Mouse (Mus musculus) kidney, postnatal 10 days (tissue): Measurements from ENCODE around the gene Myh14.
"Not testable (repeated sequence)": the region's sequence is repeated elsewhere in the genome, so short reads cannot be mapped to it uniquely, and the experiment has no call there.

Experiments used
- DNase-seq: peaks from one replicate; pipeline ENCODE4 v3.0.0; 2021; ENCODE audit warnings: mixed read lengths

Myh14 gene

GRCm38 (mm10) chr7:44670803-44671202 lies at the start of gene Myh14:
Gene Myh14, minus strand, starts transcription at chr7:44670843.
- peak; percentile 91 for DNase-seq

DNA sequence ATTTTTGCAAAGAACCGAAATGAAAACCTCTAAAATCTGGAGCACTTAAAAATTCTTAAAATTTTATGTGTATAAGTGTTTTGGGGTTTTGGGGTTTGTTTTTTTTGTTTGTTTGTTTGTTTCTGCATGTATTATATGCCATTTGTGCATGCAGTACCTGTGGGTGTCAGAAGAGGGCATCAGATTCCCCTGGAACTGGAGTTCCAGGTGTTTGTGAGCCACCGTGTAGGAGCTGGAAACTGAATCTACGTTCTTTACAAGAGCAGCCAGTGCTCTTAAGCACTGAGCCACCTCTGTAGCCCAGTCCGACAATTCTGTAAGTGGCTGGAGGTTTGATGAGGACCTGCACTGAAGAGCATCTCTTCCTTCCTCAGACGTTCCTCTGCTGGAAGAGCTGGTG lies 39.2 kb upstream of the Myh14 start:
- DNase-seq: no peak

DNA sequence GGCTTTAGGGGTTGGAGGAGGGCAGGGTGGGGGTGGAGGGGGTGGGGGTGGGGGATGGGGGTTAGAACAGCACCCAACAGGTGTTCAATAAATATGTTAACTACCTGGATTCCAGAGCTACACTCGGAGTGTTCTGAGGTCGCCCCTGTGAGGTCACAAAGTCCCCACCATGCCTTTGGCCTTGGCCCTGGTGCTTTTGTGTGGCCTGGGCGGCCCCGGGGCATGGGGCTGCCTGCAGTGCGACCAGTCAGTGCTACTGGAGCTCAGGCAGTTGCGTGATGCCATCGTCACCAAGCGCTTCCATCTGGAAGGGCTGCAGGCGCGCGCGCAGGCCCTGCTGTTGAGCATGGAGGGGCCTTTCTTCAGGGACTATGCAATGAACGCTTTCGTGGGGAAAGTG lies 37.9 kb upstream of the Myh14 start, which contains the start of gene Izumo2:
Gene Izumo2 (plus strand): TSS at position 169 of the 400 bp plus-strand sequence.
- no peak for DNase-seq

DNA sequence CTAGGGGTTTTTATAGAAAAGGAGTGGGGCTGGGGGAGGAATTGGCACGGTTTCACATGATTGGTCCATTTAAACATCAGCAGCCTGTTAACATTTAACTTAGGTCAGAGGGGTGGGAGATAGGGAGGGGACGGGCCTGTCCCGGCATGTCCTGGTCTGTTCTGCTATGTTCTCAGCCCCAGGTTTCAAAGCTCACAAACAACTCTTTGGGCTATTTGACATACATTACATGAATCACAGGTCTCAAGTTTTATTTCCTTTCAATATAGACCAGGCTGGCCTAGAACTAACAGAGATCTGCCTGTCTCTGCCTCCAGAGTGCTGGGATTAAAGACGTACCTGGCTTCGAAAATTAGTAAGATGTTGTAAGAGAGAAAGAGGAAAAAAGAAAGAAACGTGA lies 37.5 kb upstream of the Myh14 start:
- not testable (repeated sequence) for DNase-seq

DNA sequence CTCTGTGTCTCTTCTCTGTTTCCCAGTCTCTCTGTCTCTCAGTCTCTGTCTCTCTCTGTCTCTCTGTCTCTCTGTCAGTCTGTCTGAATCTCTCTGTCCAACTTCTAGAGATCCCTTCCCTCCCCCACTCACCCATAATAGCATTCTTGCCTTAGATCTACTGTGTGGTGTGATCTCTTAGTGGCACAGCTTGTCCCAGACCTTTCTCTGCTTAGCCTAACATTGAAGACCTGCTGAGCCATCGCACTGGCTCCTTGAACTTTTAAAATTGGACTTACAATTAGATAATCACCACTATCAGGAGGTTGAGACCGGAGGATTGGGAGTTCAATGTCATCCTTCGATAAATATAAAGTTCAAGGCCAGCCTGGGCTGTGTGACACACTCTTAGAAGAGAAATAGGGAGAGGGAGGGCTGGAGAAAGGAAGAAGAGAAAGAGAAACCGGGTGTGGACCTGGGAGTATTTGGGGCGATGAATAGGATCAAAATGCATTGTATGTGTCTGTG lies 36.6 kb upstream of the Myh14 start:
- DNase-seq: no peak

- no peak for DNase-seq
Measured at GRCm38 (mm10) chr7:44706322-44706721, 35.7 kb upstream of the Myh14 start.

GRCm38 (mm10) chr7:44705086-44705485 lies 34.4 kb upstream of the Myh14 start:
- no peak for DNase-seq

GRCm38 (mm10) chr7:44704363-44704762 lies 33.7 kb upstream of the Myh14 start:
- DNase-seq: peak; percentile 59

DNA sequence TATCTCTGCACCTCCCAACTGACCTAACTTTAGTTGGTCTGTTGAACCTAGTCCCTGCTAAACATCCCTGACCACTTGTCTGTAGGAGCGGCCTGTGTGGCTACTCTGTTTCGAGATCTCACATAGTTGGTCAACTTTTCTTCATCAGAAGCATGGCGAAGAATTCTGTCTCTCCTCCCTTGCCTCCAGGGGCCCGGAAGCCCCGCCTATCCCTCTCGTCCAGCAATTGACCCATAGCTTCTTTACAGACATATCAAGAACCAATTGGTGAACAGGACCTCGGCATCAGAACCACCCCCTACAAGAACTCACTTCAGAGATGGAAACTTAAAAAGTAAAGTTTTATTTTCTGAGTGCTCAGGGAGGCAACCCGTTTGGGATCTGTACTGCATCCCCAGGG lies 32.3 kb upstream of the Myh14 start:
- no peak for DNase-seq

- DNase-seq: peak; percentile 38
Measured at GRCm38 (mm10) chr7:44701921-44702320, 31.3 kb upstream of the Myh14 start.

GRCm38 (mm10) chr7:44697980-44698379 lies 27.3 kb upstream of the Myh14 start:
- no peak for DNase-seq

DNA sequence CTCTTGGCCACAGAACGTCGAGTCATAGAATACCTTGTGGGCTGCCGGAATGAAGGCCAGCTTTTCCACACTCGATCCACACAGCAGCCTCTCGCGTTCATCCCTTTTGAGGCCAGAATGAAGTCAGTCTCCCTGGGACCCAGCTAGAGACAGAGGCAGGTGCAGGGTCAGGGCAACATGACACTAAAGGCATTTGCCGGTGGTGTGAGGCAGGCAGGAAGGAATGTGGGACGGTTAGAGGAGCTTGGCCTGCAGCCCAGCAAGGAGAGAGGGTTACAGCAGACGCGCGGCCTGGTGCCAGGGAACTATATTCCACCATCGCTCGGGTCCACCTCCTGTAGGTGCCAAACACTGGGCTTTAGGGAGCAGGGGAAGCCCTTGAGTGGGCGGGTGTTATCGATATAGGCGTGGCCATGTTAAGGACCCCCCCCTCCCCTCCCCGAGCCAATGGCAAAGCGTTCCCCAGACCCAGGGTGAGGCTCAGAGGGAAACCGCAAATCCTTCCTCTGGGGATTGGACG lies 26.6 kb upstream of the Myh14 start:
- DNase-seq: peak; percentile 77

GRCm38 (mm10) chr7:44695223-44695622 lies 24.6 kb upstream of the Myh14 start:
- no peak for DNase-seq

GRCm38 (mm10) chr7:44693427-44694175 lies 23.0 kb upstream of the Myh14 start:
- DNase-seq: no peak

GRCm38 (mm10) chr7:44689331-44689730 lies 18.7 kb upstream of the Myh14 start:
- no peak for DNase-seq

- DNase-seq: no peak
Measured at GRCm38 (mm10) chr7:44688890-44689289, 18.2 kb upstream of the Myh14 start.

- peak; percentile 32 for DNase-seq
Measured at GRCm38 (mm10) chr7:44685531-44686402, 15.1 kb upstream of the Myh14 start.

DNA sequence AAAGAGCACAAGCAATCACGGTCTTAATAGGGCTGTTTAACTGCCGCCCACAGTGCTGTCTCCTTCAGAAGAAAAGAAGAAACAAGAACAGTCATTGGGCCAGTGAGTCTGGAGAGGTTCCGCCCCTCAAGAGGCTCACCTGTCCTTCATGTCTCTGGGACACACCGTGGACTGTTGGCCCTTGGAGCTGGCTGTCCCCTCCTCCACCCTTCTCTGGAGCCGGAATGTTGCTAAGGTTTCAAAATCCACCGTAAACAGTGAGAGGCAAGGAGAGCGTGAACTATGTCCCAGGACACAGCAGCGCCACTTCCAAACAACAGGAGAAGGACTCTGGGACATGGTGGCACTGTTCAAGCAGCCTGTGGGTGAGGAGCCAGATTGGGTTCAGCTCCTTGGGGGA lies 13.0 kb upstream of the Myh14 start:
- DNase-seq: peak; percentile 45

DNA sequence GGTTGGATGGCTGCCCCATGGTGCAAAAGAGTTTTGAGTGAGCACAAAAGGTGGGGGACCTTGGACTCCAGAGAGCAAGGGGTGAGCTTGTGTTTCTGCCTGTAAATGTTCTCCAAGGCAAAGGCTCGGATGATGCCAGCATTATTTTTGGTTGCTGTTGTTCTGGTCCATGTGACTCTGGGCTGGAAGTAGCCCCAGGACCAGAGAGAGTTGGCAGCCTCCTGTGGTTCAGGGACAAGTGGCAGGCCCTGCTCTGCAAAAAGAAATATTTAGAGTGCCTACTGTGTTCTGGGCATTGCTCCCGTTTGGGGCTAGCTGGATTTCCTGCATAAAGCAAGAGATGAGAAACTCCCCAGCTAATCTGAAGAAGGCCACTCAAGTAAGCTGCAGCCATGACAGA lies 6.0 kb upstream of the Myh14 start:
- DNase-seq: no peak

DNA sequence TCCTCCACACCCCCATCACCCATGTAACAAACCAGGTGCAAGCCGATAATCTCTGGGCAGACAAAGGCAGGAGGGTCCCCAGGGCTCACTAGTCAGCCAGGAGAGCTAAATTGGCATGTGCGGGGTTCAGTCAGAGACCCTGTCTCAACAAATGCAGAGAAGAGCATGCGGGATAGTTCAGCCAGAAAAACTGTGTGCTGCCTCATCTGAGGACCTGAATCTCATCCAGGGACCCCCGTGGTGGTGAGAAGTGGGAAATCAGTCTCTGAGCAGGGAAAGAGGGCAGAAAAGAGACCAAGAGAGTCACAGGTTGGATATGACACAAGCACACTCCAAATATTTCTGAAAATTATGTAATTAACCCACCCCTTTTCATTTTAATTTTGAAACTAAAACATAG lies 5.5 kb upstream of the Myh14 start:
- no peak for DNase-seq

- no peak for DNase-seq
Measured at GRCm38 (mm10) chr7:44675171-44675570, 4.5 kb upstream of the Myh14 start.

GRCm38 (mm10) chr7:44674511-44674910 lies 3.9 kb upstream of the Myh14 start:
- DNase-seq: no peak

GRCm38 (mm10) chr7:44672193-44672592 lies 1.6 kb upstream of the Myh14 start:
- DNase-seq: peak; percentile 61

- peak; percentile 75 for DNase-seq
Measured at GRCm38 (mm10) chr7:44669103-44669502, 1.5 kb downstream of the Myh14 start.
